8 mouse cellular contexts compared by ENCODE assay signal in genomic region chr11:120369656-120370055, GRCm38 (mm10). TPM values are rescaled to one million over a fixed set of nuclear protein-coding genes. Genes with fewer than 3 reads are reported as not detected.
A peak's percentile ranks its signal among the peaks of the same experiment; 100 is the strongest.
DNase-seq lines count a peak whose midpoint lies in the region; ATAC-seq and TF ChIP-seq lines count a peak whose summit lies in the region.

No protein-coding gene starts in this region.

- H3K9me3 ChIP-seq in liver, postnatal 0 days (ENCODE audit: low read length): no peaks in the 10 kb centered on the region
- no peaks in the 10 kb centered on the region for H3K9me3 ChIP-seq in neural tube, embryonic 11.5 days (ENCODE audit: control insufficient read depth, low read length)

- no peak overlapping the region for H3K4me3 ChIP-seq in liver, postnatal 0 days (ENCODE audit: low read depth, low read length)
- no peak overlapping the region for H3K4me3 ChIP-seq in neural tube, embryonic 11.5 days (ENCODE audit: low read depth, low read length)

- 49% methylated on average over 8 of the region's 8 CpGs for WGBS in liver, postnatal 0 days (ENCODE audit: insufficient replicate concordance)
- 42% methylated on average over 8 of the region's 8 CpGs for WGBS in neural tube, embryonic 11.5 days

- H3K27me3 ChIP-seq in liver, postnatal 0 days (ENCODE audit: insufficient read depth, low read length): no peaks in the 10 kb centered on the region
- H3K27me3 ChIP-seq in neural tube, embryonic 11.5 days (ENCODE audit: control insufficient read depth, insufficient read depth, low read length): no peaks in the 10 kb centered on the region

- intact Hi-C loops in gastrocnemius, postnatal 36 days (cut with DNase I): no loop called here

- ATAC-seq in common myeloid progenitor, adult 5-6 weeks (replicated peaks; ENCODE audit: low read depth, poor library complexity, severe bottlenecking): peak; percentile 81
- peak; percentile 80 for ATAC-seq in liver, postnatal 0 days
- no peak for ATAC-seq in neural tube, embryonic 11.5 days (ENCODE audit: insufficient read depth, low FRiP score, low TSS enrichment)

- peak; percentile 89 for TF ChIP-seq CTCF in liver, postnatal 0 days (IDR thresholded peaks at IDR 0.05; ENCODE audit: low read depth)

- TF ChIP-seq EP300 in liver, postnatal 0 days (IDR thresholded peaks at IDR 0.05; ENCODE audit: low read depth): no peak

- H3K27ac ChIP-seq in liver, postnatal 0 days (ENCODE audit: low read depth): no peak overlapping the region
- 0 out of 2 replicates have a peak overlapping the region, but pooled peaks have one; percentile 14 for H3K27ac ChIP-seq in neural tube, embryonic 11.5 days (ENCODE audit: low read depth, low read length)

- H3K36me3 ChIP-seq in liver, postnatal 0 days (replicated peaks; ENCODE audit: insufficient read depth, low read length): peaks cover 13% of the 10 kb centered on the region
- peaks cover 4% of the 10 kb centered on the region; the same call in 1 of the 2 replicates for H3K36me3 ChIP-seq in neural tube, embryonic 11.5 days (ENCODE audit: control insufficient read depth, insufficient read depth, low read length)

- H3K4me2 ChIP-seq in liver, postnatal 0 days (ENCODE audit: low read depth, low read length): no peak overlapping the region
- H3K4me2 ChIP-seq in neural tube, embryonic 11.5 days (ENCODE audit: low read depth): no peak overlapping the region

- DNase-seq in ovary, postnatal 36 days (ENCODE audit: low spot score): peak; percentile 71
- DNase-seq in ovary, adult 18-20 months (ENCODE audit: low spot score): no peak
- peak; percentile 67 to 69 for DNase-seq in gastrocnemius, postnatal 36 days
- DNase-seq in kidney, adult 18-20 months: peak; percentile 81
- DNase-seq in liver, postnatal 0 days: peak; percentile 82
- DNase-seq in neural tube, embryonic 11.5 days (ENCODE audit: low spot score): peak; percentile 77
- DNase-seq in thymus, postnatal 14 days: peak; percentile 80

- 0 out of 2 replicates have a peak overlapping the region, but pooled peaks have one; percentile 30 for H3K9ac ChIP-seq in liver, postnatal 0 days (replicated peaks)
- peak overlapping the region; percentile 37; the same call in 1 of the 2 replicates for H3K9ac ChIP-seq in neural tube, embryonic 11.5 days (ENCODE audit: low read length)

- peaks cover 4% of the 10 kb centered on the region; the same call in 1 of the 2 replicates for H3K4me1 ChIP-seq in liver, postnatal 0 days (ENCODE audit: insufficient read depth)
- 0 out of 2 replicates have a peak, but pooled peaks cover 3% of the 10 kb centered on the region for H3K4me1 ChIP-seq in neural tube, embryonic 11.5 days (ENCODE audit: control insufficient read depth, insufficient read depth, low read length)

RNA-seq across cellular contexts. Expression of gene Fscn2, which starts 8.3 kb away (rescaled TPM):
- total RNA-seq in common myeloid progenitor, adult 5-6 weeks (2017): not detected in 2 replicates
- total RNA-seq in gastrocnemius, postnatal 36 days (2021): under 1 TPM; 0.31 to 0.37 TPM
- polyA plus RNA-seq in liver, postnatal 0 days (2015; fragmentation: Nextera tagmentation; extraction: Ambion mirVana): not detected in 2 replicates
- polyA plus RNA-seq in neural tube, embryonic 11.5 days (2014; fragmentation: Nextera tagmentation; extraction: Ambion mirVana): 0.42 and 0.81 TPM in 2 replicates

RNA-seq across cellular contexts. Expression of gene Faap100, which starts 8.9 kb away (rescaled TPM):
- total RNA-seq in common myeloid progenitor, adult 5-6 weeks (2017): 6.6 and 18.3 TPM in 2 replicates
- 10 to 100 TPM; 21.7 to 22.9 TPM for total RNA-seq in gastrocnemius, postnatal 36 days (2021)
- 5.5 and 5.8 TPM in 2 replicates for polyA plus RNA-seq in liver, postnatal 0 days (2015; fragmentation: Nextera tagmentation; extraction: Ambion mirVana)
- 34.5 and 39.5 TPM in 2 replicates for polyA plus RNA-seq in neural tube, embryonic 11.5 days (2014; fragmentation: Nextera tagmentation; extraction: Ambion mirVana)

RNA-seq across cellular contexts. Expression of gene Actg1, which starts 21.3 kb away (rescaled TPM):
- 857 and 890 TPM in 2 replicates for total RNA-seq in common myeloid progenitor, adult 5-6 weeks (2017)
- total RNA-seq in gastrocnemius, postnatal 36 days (2021): 100 to 1,000 TPM; 186 to 222 TPM
- 463 and 498 TPM in 2 replicates for polyA plus RNA-seq in liver, postnatal 0 days (2015; fragmentation: Nextera tagmentation; extraction: Ambion mirVana)
- polyA plus RNA-seq in neural tube, embryonic 11.5 days (2014; fragmentation: Nextera tagmentation; extraction: Ambion mirVana): 3,675 and 3,804 TPM in 2 replicates
